Mouse (Mus musculus) midbrain, embryonic 10.5 days (tissue): Measurements from ENCODE around the gene Gm3739. TPM values are rescaled to one million over a fixed set of nuclear protein-coding genes. Genes with fewer than 3 reads are reported as not detected.
"Not testable (repeated sequence)": the region's sequence is repeated elsewhere in the genome, so short reads cannot be mapped to it uniquely, and the experiment has no call there.

Experiments used
- DNase-seq: peaks from one replicate; pipeline ENCODE4 v3.0.0-alpha.2; 2017; ENCODE audit warnings: low spot score
- H3K27ac ChIP-seq: fragments of 300-500 bp; sonication (generic); replicated peaks from 2 replicates; pipeline ENCODE4 v1.5.1; 2016; ENCODE audit warnings: mild to moderate bottlenecking
- H3K27me3 ChIP-seq: fragments of 300-500 bp; sonication (generic); 2 replicates; pipeline ENCODE4 v1.6.1; 2016; ENCODE audit warnings: low read depth, mild to moderate bottlenecking; ENCODE audit not compliant: poor library complexity, severe bottlenecking
- H3K36me3 ChIP-seq: fragments of 300-500 bp; sonication (generic); 2 replicates; pipeline ENCODE4 v1.6.1; 2016; ENCODE audit warnings: mild to moderate bottlenecking, moderate library complexity
- H3K4me1 ChIP-seq: fragments of 300-500 bp; sonication (generic); 2 replicates; pipeline ENCODE4 v1.6.1; 2016
- H3K4me3 ChIP-seq: fragments of 300-500 bp; sonication (generic); 2 replicates; pipeline ENCODE4 v1.5.1; 2016; ENCODE audit warnings: mild to moderate bottlenecking, moderate library complexity
- H3K9me3 ChIP-seq: fragments of 300-500 bp; sonication (generic); replicated peaks from 2 replicates; pipeline ENCODE4 v1.6.1; 2016; ENCODE audit warnings: mild to moderate bottlenecking
- WGBS: fragments of 180-500 bp; shearing (Covaris S2); methylation state at CpG from one replicate; pipeline ENCODE4 v1.1.7; 2016; 5-methylcytosine and 5-hydroxymethylcytosine counted together
- polyA plus RNA-seq: library from polyadenylated mRNA; unstranded; fragments of >200 nt; fragmentation: Nextera tagmentation; extraction: Ambion mirVana; gene quantifications from 2 replicates; pipeline ENCODE4 v1.2.1, GENCODE M21; 2016

The Gm3739 gene
- polyA plus RNA-seq, result 1.7 and 1.9 TPM in 2 replicates

DNA sequence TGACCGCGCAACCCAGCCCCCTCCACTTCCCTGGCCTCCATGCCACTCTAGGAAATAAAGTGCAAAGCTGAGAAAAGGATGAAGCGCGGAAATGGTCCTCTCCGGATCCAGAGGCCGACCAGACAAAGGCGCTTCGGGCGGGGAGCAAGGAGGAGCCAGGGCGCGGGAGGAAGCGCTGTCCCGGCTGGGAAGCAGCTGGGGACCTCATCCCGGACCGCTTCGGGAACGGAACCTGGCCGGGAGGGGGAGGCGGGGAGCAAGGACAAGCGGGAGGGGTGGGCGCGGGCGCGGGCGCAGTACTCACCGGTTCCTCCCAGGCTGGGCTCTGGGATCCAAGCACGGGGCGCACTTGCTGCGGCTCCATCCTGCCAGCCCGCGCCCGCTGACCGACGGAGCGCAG is at the start of gene Gm3739:
Gm3739 (minus strand) TSS at position 389 of the 400 bp plus-strand sequence.
- peak within 1 kb of the TSS; percentile 61 for H3K4me3 ChIP-seq
- H3K27me3 ChIP-seq, H3K4me1 ChIP-seq, H3K36me3 ChIP-seq, H3K9me3 ChIP-seq, DNase-seq: not testable (repeated sequence)
- peak within 1 kb of the TSS; percentile 85 for H3K27ac ChIP-seq
- 0% methylated on average over 17 of the region's 35 CpGs for WGBS

DNA sequence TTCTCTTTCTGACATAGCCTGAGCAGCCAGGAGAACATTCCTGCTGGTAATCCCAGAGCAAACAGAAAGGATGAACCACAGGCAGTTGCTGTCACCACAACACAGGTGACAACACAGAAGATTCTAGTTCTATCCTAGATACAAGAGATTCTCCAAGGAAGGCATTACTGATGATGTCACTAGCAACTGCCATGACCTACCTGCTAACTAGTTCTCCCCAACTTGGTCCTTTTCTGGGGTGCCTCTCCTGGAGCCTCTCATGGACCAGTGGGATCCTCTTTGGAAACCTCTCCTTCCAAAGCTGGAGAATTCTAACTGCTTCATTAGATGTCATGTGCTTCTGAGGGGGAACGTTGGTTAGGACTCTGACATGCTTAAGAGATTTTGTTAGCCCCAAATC is 17.4 kb upstream of the Gm3739 start, which contains the start of gene Gm5797:
Gm5797 (minus strand) TSS at position 101 of the 400 bp plus-strand sequence.
- H3K4me1 ChIP-seq, DNase-seq, H3K9me3 ChIP-seq, H3K27ac ChIP-seq, H3K36me3 ChIP-seq, H3K27me3 ChIP-seq, H3K4me3 ChIP-seq: not testable (repeated sequence)
- no CpG with 5 or more reads among the region's 1 CpGs for WGBS

- peak overlapping the region; percentile 85 for H3K27ac ChIP-seq
- H3K4me3 ChIP-seq, result peak overlapping the region; percentile 61
- not testable (repeated sequence) for H3K9me3 ChIP-seq, H3K36me3 ChIP-seq, H3K27me3 ChIP-seq, H3K4me1 ChIP-seq
- DNase-seq, result peak; percentile 78
- WGBS, result 1% methylated on average over 15 of the region's 19 CpGs
Observed at GRCm38 (mm10) chr14:7315093-7315492, 244 bp upstream of the Gm3739 start.

GRCm38 (mm10) chr14:7264614-7265013 is 50.2 kb downstream of the Gm3739 start, which contains the start of gene Gm3727:
Gene Gm3727, minus strand, starts transcription at chr14:7264714.
- H3K36me3 ChIP-seq, H3K4me1 ChIP-seq, H3K27ac ChIP-seq, H3K4me3 ChIP-seq, H3K27me3 ChIP-seq, H3K9me3 ChIP-seq: not testable (repeated sequence)
- WGBS, result 82% methylated on average over 3 of the region's 3 CpGs
- peak; percentile 0 for DNase-seq

Other genes starting within 250 kb of the Gm3739 start
- gene Gm3696, start 214.4 kb downstream of the Gm3739 start, polyA plus RNA-seq, result 1.4 and 2.4 TPM in 2 replicates
- not detected in 2 replicates for gene Gm6676, start 189.6 kb downstream of the Gm3739 start, polyA plus RNA-seq
- gene Gm3512, start 140.5 kb downstream of the Gm3739 start, polyA plus RNA-seq, result 4.0 and 4.1 TPM in 2 replicates
- not detected in 2 replicates for gene Gm16434, start 120.5 kb downstream of the Gm3739 start, polyA plus RNA-seq
- not detected in 2 replicates for gene Gm3727, start 50.3 kb downstream of the Gm3739 start, polyA plus RNA-seq
- not detected in 2 replicates for gene Gm5797, start 17.3 kb upstream of the Gm3739 start, polyA plus RNA-seq
- not detected in 2 replicates for gene Gm8374, start 50.1 kb upstream of the Gm3739 start, polyA plus RNA-seq
- not detected in 2 replicates for gene Gm3755, start 135.9 kb upstream of the Gm3739 start, polyA plus RNA-seq
- 1.2 and 3.0 TPM in 2 replicates for gene Gm3752, start 168.7 kb upstream of the Gm3739 start, polyA plus RNA-seq